Mouse (Mus musculus) lung, postnatal 0 days (tissue): Measurements from ENCODE around the gene Rad51b. TPM values are rescaled to one million over a fixed set of nuclear protein-coding genes. Genes with fewer than 3 reads are reported as not detected.

ENCODE experiments used
- ATAC-seq: fragments of 200-750 bp; cut with Nextera tagmentation; 2 replicates; pipeline ENCODE4 v1.8.0; 2017; ENCODE audit warnings: moderate library complexity
- DNase-seq: peaks from one replicate; pipeline ENCODE4 v3.0.0-alpha.2; 2016; ENCODE audit warnings: low spot score
- H3K27ac ChIP-seq: fragments of 300-500 bp; sonication (generic); 2 replicates; pipeline ENCODE4 v1.5.1; 2014; ENCODE audit warnings: antibody characterized with exemption, mild to moderate bottlenecking, low read length, mixed read lengths
- H3K27me3 ChIP-seq: fragments of 300-500 bp; sonication (generic); replicated peaks from 2 replicates; pipeline ENCODE4 v1.6.1; 2014; ENCODE audit warnings: low read length, mixed read lengths; ENCODE audit not compliant: insufficient read depth
- H3K36me3 ChIP-seq: fragments of 300-500 bp; sonication (generic); 2 replicates; pipeline ENCODE4 v1.6.1; 2014; ENCODE audit warnings: low read length, mixed read lengths; ENCODE audit not compliant: insufficient read depth
- H3K4me1 ChIP-seq: fragments of 300-500 bp; sonication (generic); 2 replicates; pipeline ENCODE4 v1.6.1; 2014; ENCODE audit warnings: antibody characterized with exemption, low read depth, low read length, mixed read lengths; ENCODE audit not compliant: insufficient read depth
- H3K4me2 ChIP-seq: fragments of 300-500 bp; sonication (generic); replicated peaks from 2 replicates; pipeline ENCODE4 v1.6.1; 2014; ENCODE audit warnings: low read depth, mild to moderate bottlenecking, low read length, moderate library complexity, mixed read lengths
- H3K4me3 ChIP-seq: fragments of 300-500 bp; sonication (generic); 2 replicates; pipeline ENCODE4 v1.5.1; 2014; ENCODE audit warnings: low read depth, low read length
- H3K9ac ChIP-seq: fragments of 300-500 bp; sonication (generic); replicated peaks from 2 replicates; pipeline ENCODE4 v1.6.1; 2014; ENCODE audit warnings: low read depth, mild to moderate bottlenecking
- H3K9me3 ChIP-seq: fragments of 300-500 bp; sonication (generic); 2 replicates; pipeline ENCODE4 v1.6.1; 2016; ENCODE audit warnings: low read length, mixed read lengths
- CTCF ChIP-seq: IDR thresholded peaks from 2 replicates; pipeline ENCODE4 v1.5.1; 2016; ENCODE audit warnings: antibody characterized with exemption, mild to moderate bottlenecking
- EP300 ChIP-seq: IDR thresholded peaks from 2 replicates; pipeline ENCODE4 v1.6.1; 2016; ENCODE audit warnings: antibody characterized with exemption, mild to moderate bottlenecking, control low read depth
- WGBS: fragments of 180-500 bp; shearing (Covaris S2); extraction: QIAGEN DNeasy Blood & Tissue Kit; methylation state at CpG from one replicate; pipeline ENCODE4 v1.1.7; 2014; 5-methylcytosine and 5-hydroxymethylcytosine counted together
- polyA plus RNA-seq: library from polyadenylated mRNA; unstranded; fragments of >200 nt; fragmentation: Nextera tagmentation; extraction: Ambion mirVana; gene quantifications from 2 replicates; pipeline ENCODE4 v1.2.1, GENCODE M21; 2015

The Rad51b gene
- polyA plus RNA-seq, 1 experiment from 2014 or later = 1.3 TPM

- 66% methylated on average over 5 of the region's 5 CpGs for WGBS
Observed at GRCm38 (mm10) chr12:79628121-79628774, 331.2 kb downstream of the Rad51b start.

GRCm38 (mm10) chr12:79629945-79630850 lies 333.1 kb downstream of the Rad51b start:
- 0 out of 2 replicates have a peak, but pooled peaks cover 3% of the 10 kb centered on the region for H3K4me1 ChIP-seq
- H3K9ac ChIP-seq = no peak overlapping the region
- H3K9me3 ChIP-seq = no peaks in the 10 kb centered on the region
- H3K4me3 ChIP-seq = no peak overlapping the region
- no peaks in the 10 kb centered on the region for H3K36me3 ChIP-seq
- WGBS = 57% methylated on average over 7 of the region's 7 CpGs
- DNase-seq = peak; percentile 74
- TF ChIP-seq CTCF (no peak), EP300 (peak; percentile 46; the same call in 1 of the 2 replicates)
- H3K27me3 ChIP-seq = no peaks in the 10 kb centered on the region
- no peak overlapping the region for H3K27ac ChIP-seq
- ATAC-seq = peak; percentile 46
- no peak overlapping the region for H3K4me2 ChIP-seq

More at GRCm38 (mm10) chr12:79628121-79628774, 331.2 kb downstream of the Rad51b start:
- Histone ChIP-seq H3K9ac (no peak overlapping the region), H3K4me2 (no peak overlapping the region), H3K9me3 (no peaks in the 10 kb centered on the region), H3K36me3 (no peaks in the 10 kb centered on the region), H3K4me3 (no peak overlapping the region), H3K4me1 (0 out of 2 replicates have a peak, but pooled peaks cover 3% of the 10 kb centered on the region), H3K27me3 (no peaks in the 10 kb centered on the region), H3K27ac (no peak overlapping the region)
- no peak for ATAC-seq
- DNase-seq = no peak
- TF ChIP-seq EP300 = no peak
- no peak for TF ChIP-seq CTCF

- H3K9me3 ChIP-seq = no peaks in the 10 kb centered on the region
- H3K4me1 ChIP-seq = peaks cover 3% of the 10 kb centered on the region; the same call in 1 of the 2 replicates
- H3K4me3 ChIP-seq = no peak overlapping the region
- no peak overlapping the region for H3K27ac ChIP-seq
- H3K36me3 ChIP-seq = no peaks in the 10 kb centered on the region
- no peaks in the 10 kb centered on the region for H3K27me3 ChIP-seq
- DNase-seq (peak; percentile 42), ATAC-seq (no peak)
- no peak overlapping the region for H3K4me2 ChIP-seq
- no peak for TF ChIP-seq CTCF
- no peak for TF ChIP-seq EP300
- no peak overlapping the region for H3K9ac ChIP-seq
- WGBS = 50% methylated on average over 9 of the region's 9 CpGs
Observed at GRCm38 (mm10) chr12:79633458-79634106, 336.5 kb downstream of the Rad51b start.

DNA sequence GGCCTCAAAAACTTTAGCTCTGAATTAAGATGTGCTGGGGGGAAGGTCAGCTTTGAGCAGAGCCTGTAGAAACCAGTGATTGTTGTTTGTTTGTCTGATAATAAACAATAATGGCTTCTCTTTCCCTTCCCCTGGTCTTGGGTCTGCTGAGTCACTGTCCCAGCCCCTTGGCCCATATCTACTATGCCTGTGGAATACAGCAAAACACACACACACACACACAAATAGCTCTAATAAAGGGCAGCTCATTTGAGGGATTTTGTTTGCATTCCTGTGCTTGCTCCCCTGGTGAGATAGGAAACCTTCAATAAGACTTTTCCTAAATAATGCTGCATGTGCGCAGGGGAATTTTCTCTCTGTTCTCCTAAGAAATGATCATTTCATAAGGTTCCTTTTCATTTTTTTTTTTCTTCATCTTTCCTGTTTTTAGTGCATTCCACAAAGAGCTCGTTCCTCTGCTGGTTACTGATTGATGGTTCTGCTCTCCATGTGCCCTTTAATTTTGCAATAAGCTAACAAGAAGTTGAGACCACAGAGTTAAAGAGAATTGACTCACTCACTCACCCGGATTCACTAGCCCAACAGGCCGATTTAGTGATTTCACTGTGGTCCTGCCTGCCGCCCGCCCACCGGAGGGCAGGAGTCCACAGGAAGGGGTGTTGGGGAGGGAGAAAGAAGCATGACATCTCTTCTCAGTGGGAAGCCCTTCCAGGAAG lies 344.6 kb downstream of the Rad51b start:
- no peak overlapping the region for H3K4me3 ChIP-seq
- WGBS = 30% methylated on average over 7 of the region's 7 CpGs
- peak overlapping the region; percentile 43; the same call in 1 of the 2 replicates for H3K27ac ChIP-seq
- no peaks in the 10 kb centered on the region for H3K27me3 ChIP-seq
- no peaks in the 10 kb centered on the region; the same call in 1 of the 2 replicates for H3K4me1 ChIP-seq
- DNase-seq = peak; percentile 84
- TF ChIP-seq CTCF (peak; percentile 28; the same call in 1 of the 2 replicates), EP300 (no peak)
- H3K9me3 ChIP-seq = no peaks in the 10 kb centered on the region
- no peaks in the 10 kb centered on the region for H3K36me3 ChIP-seq
- H3K9ac ChIP-seq = no peak overlapping the region
- ATAC-seq = peak; percentile 54
- no peak overlapping the region for H3K4me2 ChIP-seq

DNA sequence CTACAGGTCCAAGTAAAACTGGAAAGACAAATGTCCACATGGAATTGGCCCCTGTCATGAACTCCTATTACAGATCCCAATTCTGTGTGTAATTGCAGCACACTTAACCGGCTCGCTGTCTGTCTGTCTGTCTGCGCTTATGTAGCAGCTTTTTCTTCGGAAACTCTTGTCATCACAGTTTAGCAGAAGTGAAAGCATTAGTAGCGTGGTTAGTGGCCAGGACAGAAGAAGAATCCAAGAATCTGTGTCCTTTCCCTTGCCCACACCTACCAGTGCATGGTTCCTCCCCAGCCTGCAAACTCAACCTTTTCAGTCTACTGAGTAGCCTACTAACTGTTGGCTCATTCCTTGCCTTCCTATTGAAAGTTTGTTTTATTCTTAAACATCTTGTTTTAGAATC lies 345.6 kb downstream of the Rad51b start:
- DNase-seq (peak; percentile 41), ATAC-seq (no peak)
- Histone ChIP-seq H3K27me3 (no peaks in the 10 kb centered on the region), H3K27ac (no peak overlapping the region), H3K4me1 (no peaks in the 10 kb centered on the region; the same call in 1 of the 2 replicates), H3K4me3 (no peak overlapping the region), H3K4me2 (no peak overlapping the region), H3K9me3 (no peaks in the 10 kb centered on the region), H3K36me3 (no peaks in the 10 kb centered on the region), H3K9ac (no peak overlapping the region)
- 88% methylated on average over 5 of the region's 5 CpGs for WGBS
- TF ChIP-seq CTCF = no peak
- TF ChIP-seq EP300 = no peak
